Mouse (Mus musculus): ENCODE measurements around the gene Sympk. TPM values are rescaled to one million over a fixed set of nuclear protein-coding genes. Genes with fewer than 3 reads are reported as not detected.
A peak's percentile ranks its signal among the peaks of the same experiment; 100 is the strongest.
"Not testable (repeated sequence)": the region's sequence is repeated elsewhere in the genome, so short reads cannot be mapped to it uniquely, and the experiment has no call there.

Sympk gene
- total RNA-seq, 2 experiments from 2014 or later, result 106 to 109 TPM

- DNase-seq (ENCODE audit: low spot score in 2 of 2), result no peak
- intact Hi-C loops (cut with DNase I), result no loop called here
Measured at GRCm38 (mm10) chr7:19046286-19047069, 22.3 kb downstream of the Sympk start.

GRCm38 (mm10) chr7:19048006-19048527, 23.9 kb downstream of the Sympk start:
- intact Hi-C loops (cut with DNase I), result no loop called here
- no peak for DNase-seq (ENCODE audit: low spot score in 2 of 2)

- intact Hi-C loops (cut with DNase I), result no loop called here
- no peak for DNase-seq (ENCODE audit: low spot score in 2 of 2)
Measured at GRCm38 (mm10) chr7:19049252-19049651, 25.1 kb downstream of the Sympk start.

GRCm38 (mm10) chr7:19050172-19050571, 26.0 kb downstream of the Sympk start:
- DNase-seq (ENCODE audit: low spot score in 2 of 2), result no peak

GRCm38 (mm10) chr7:19051161-19051560, 27.0 kb downstream of the Sympk start:
- intact Hi-C loops (cut with DNase I), result no loop called here
- DNase-seq (ENCODE audit: low spot score in 2 of 2), result no peak

More at GRCm38 (mm10) chr7:19050172-19050571, 26.0 kb downstream of the Sympk start:
- intact Hi-C loops (cut with DNase I), result no loop called here

GRCm38 (mm10) chr7:19052345-19053135, 28.4 kb downstream of the Sympk start:
- intact Hi-C loops (cut with DNase I), result no loop called here
- peak; percentile 58 to 90 for DNase-seq (ENCODE audit: low spot score in 2 of 2)

GRCm38 (mm10) chr7:19053136-19053532, 29.0 kb downstream of the Sympk start:
- intact Hi-C loops (cut with DNase I), result no loop called here
- DNase-seq (ENCODE audit: low spot score in 2 of 2), result no peak

GRCm38 (mm10) chr7:19054047-19054776, 30.0 kb downstream of the Sympk start, which contains the start of gene Rsph6a:
Gene Rsph6a, plus strand, starts transcription at chr7:19054690.
- peak; percentile 49 to 56 for DNase-seq (ENCODE audit: low spot score in 2 of 2)
- intact Hi-C loops (cut with DNase I), result no loop called here

GRCm38 (mm10) chr7:19054777-19055076, 30.6 kb downstream of the Sympk start:
- intact Hi-C loops (cut with DNase I), result no loop called here

GRCm38 (mm10) chr7:19055108-19055507, 30.9 kb downstream of the Sympk start:
- no peak for DNase-seq (ENCODE audit: low spot score in 2 of 2)
- intact Hi-C loops (cut with DNase I), result no loop called here

More at GRCm38 (mm10) chr7:19054777-19055076, 30.6 kb downstream of the Sympk start:
- DNase-seq (ENCODE audit: low spot score in 2 of 2), result no peak

GRCm38 (mm10) chr7:19057405-19057804, 33.2 kb downstream of the Sympk start:
- intact Hi-C loops (cut with DNase I), result no loop called here
- DNase-seq (ENCODE audit: low spot score in 2 of 2), result no peak

GRCm38 (mm10) chr7:19065896-19066295, 41.7 kb downstream of the Sympk start:
- intact Hi-C loops (cut with DNase I), result no loop called here
- DNase-seq (ENCODE audit: low spot score in 2 of 2), result no peak

- intact Hi-C loops (cut with DNase I), result no loop called here
- DNase-seq (ENCODE audit: low spot score in 2 of 2), result no peak
Measured at GRCm38 (mm10) chr7:19067063-19067462, 42.9 kb downstream of the Sympk start.

GRCm38 (mm10) chr7:19067935-19068334, 43.8 kb downstream of the Sympk start:
- DNase-seq (ENCODE audit: low spot score in 2 of 2), result no peak
- intact Hi-C loops (cut with DNase I), result no loop called here

GRCm38 (mm10) chr7:19068707-19069106, 44.5 kb downstream of the Sympk start:
- peak in 1 of 2 experiments; percentile 80 for DNase-seq (ENCODE audit: low spot score in 2 of 2)
- intact Hi-C loops (cut with DNase I), result no loop called here

GRCm38 (mm10) chr7:19069500-19069899, 45.3 kb downstream of the Sympk start:
- intact Hi-C loops (cut with DNase I), result no loop called here
- peak in 1 of 2 experiments; percentile 27 for DNase-seq (ENCODE audit: low spot score in 2 of 2)

GRCm38 (mm10) chr7:19071024-19071423, 46.8 kb downstream of the Sympk start:
- DNase-seq (ENCODE audit: low spot score in 2 of 2), result not testable (repeated sequence)
- intact Hi-C loops (cut with DNase I), result loop anchor here (5.0 kb wide), 1 partner anchor 39 kb away; no protein-coding TSS in a partner anchor

GRCm38 (mm10) chr7:19073504-19073903, 49.3 kb downstream of the Sympk start:
- no peak for DNase-seq (ENCODE audit: low spot score in 2 of 2)
- intact Hi-C loops (cut with DNase I), result loop anchor here (5.0 kb wide), 1 partner anchor 41 kb away; no protein-coding TSS in a partner anchor

GRCm38 (mm10) chr7:19074494-19074893, 50.3 kb downstream of the Sympk start:
- intact Hi-C loops (cut with DNase I), result loop anchor here (5.0 kb wide), 1 partner anchor 42 kb away; no protein-coding TSS in a partner anchor
- DNase-seq (ENCODE audit: low spot score in 2 of 2), result no peak

All from left cerebral cortex, postnatal 14 days (tissue).